Mouse (Mus musculus) liver, adult (tissue): ENCODE results near the gene Polr3a.

Source experiments
- GATA4 ChIP-seq: IDR thresholded peaks from 2 replicates; pipeline ENCODE4 v1.6.1; 2014; ENCODE audit warnings: mild to moderate bottlenecking, low read length; ENCODE audit not compliant: insufficient replicate concordance

Gene Polr3a

GRCm38 (mm10) chr14:24486773-24487227 is at the start of gene Polr3a, which contains the start of gene Rps24:
Polr3a (minus strand) TSS chr14:24487058.
Rps24 (plus strand) TSS chr14:24487125.
- TF ChIP-seq GATA4: peak; percentile 35; the same call in 1 of the 2 replicates

- no peak for TF ChIP-seq GATA4
Observed at GRCm38 (mm10) chr14:24534865-24535545, 48.1 kb upstream of the Polr3a start.

GRCm38 (mm10) chr14:24530228-24530627 is 43.4 kb upstream of the Polr3a start:
- TF ChIP-seq GATA4: no peak

- no peak for TF ChIP-seq GATA4
Observed at GRCm38 (mm10) chr14:24526440-24526839, 39.6 kb upstream of the Polr3a start.

- TF ChIP-seq GATA4: no peak
Observed at GRCm38 (mm10) chr14:24525677-24526415, 39.0 kb upstream of the Polr3a start.

- TF ChIP-seq GATA4: no peak
Observed at GRCm38 (mm10) chr14:24525137-24525536, 38.3 kb upstream of the Polr3a start.

- no peak for TF ChIP-seq GATA4
Observed at GRCm38 (mm10) chr14:24521597-24521996, 34.7 kb upstream of the Polr3a start.

GRCm38 (mm10) chr14:24512527-24513161 is 25.8 kb upstream of the Polr3a start:
- no peak for TF ChIP-seq GATA4

- TF ChIP-seq GATA4: no peak
Observed at GRCm38 (mm10) chr14:24510679-24511078, 23.8 kb upstream of the Polr3a start.

- no peak for TF ChIP-seq GATA4
Observed at GRCm38 (mm10) chr14:24510218-24510617, 23.4 kb upstream of the Polr3a start.

GRCm38 (mm10) chr14:24509557-24509956 is 22.7 kb upstream of the Polr3a start:
- TF ChIP-seq GATA4: no peak

GRCm38 (mm10) chr14:24508070-24508773 is 21.4 kb upstream of the Polr3a start:
- TF ChIP-seq GATA4: no peak

- TF ChIP-seq GATA4: no peak
Observed at GRCm38 (mm10) chr14:24507452-24508069, 20.7 kb upstream of the Polr3a start.

- TF ChIP-seq GATA4: no peak
Observed at GRCm38 (mm10) chr14:24501256-24501655, 14.4 kb upstream of the Polr3a start.

- no peak for TF ChIP-seq GATA4
Observed at GRCm38 (mm10) chr14:24500845-24501186, 14.0 kb upstream of the Polr3a start.

GRCm38 (mm10) chr14:24500091-24500844 is 13.4 kb upstream of the Polr3a start:
- peak; percentile 66; the same call in 1 of the 2 replicates for TF ChIP-seq GATA4
